Mouse (Mus musculus): ENCODE data around the gene Trp53i11.

Trp53i11 gene

GRCm38 (mm10) chr2:93193806-93194205 is 6.5 kb downstream of the Trp53i11 start:
- in situ Hi-C loops (cut with MboI, MseI): no loop called here

GRCm38 (mm10) chr2:93198846-93199245 is 11.5 kb downstream of the Trp53i11 start:
- in situ Hi-C loops (cut with MboI, MseI): no loop called here

- in situ Hi-C loops (cut with MboI, MseI): no loop called here
Observed at GRCm38 (mm10) chr2:93199531-93199974, 12.2 kb downstream of the Trp53i11 start.

GRCm38 (mm10) chr2:93200681-93201340 is 13.5 kb downstream of the Trp53i11 start:
- in situ Hi-C loops (cut with MboI, MseI): loop anchor here in 1 of 2 experiments (5.0 kb wide), 1 partner anchor 129 kb away; no protein-coding TSS in a partner anchor

GRCm38 (mm10) chr2:93201997-93202396 is 14.6 kb downstream of the Trp53i11 start:
- in situ Hi-C loops (cut with MboI, MseI): loop anchor here in 1 of 2 experiments (5.0 kb wide), 1 partner anchor 130 kb away; no protein-coding TSS in a partner anchor

- in situ Hi-C loops (cut with MboI, MseI): loop anchor here in 1 of 2 experiments (5.0 kb wide), 1 partner anchor 130 kb away; no protein-coding TSS in a partner anchor
Observed at GRCm38 (mm10) chr2:93202782-93203181, 15.4 kb downstream of the Trp53i11 start.

GRCm38 (mm10) chr2:93203682-93204081 is 16.3 kb downstream of the Trp53i11 start:
- in situ Hi-C loops (cut with MboI, MseI): loop anchor here in 1 of 2 experiments (5.0 kb wide), 1 partner anchor 131 kb away; no protein-coding TSS in a partner anchor

GRCm38 (mm10) chr2:93204571-93204970 is 17.2 kb downstream of the Trp53i11 start:
- in situ Hi-C loops (cut with MboI, MseI): loop anchor here in 1 of 2 experiments (5.0 kb wide), 1 partner anchor 132 kb away; no protein-coding TSS in a partner anchor

- in situ Hi-C loops (cut with MboI, MseI): loop anchor here in 1 of 2 experiments (5.0 kb wide), 1 partner anchor 261 kb away; no protein-coding TSS in a partner anchor
Observed at GRCm38 (mm10) chr2:93206126-93206525, 18.8 kb downstream of the Trp53i11 start.

GRCm38 (mm10) chr2:93212386-93212785 is 25.0 kb downstream of the Trp53i11 start:
- in situ Hi-C loops (cut with MboI, MseI): loop anchor here (5.0 to 10.0 kb wide), 3 partner anchors 120 to 265 kb away; partner anchors contain the start of gene Tspan18 (in 1 of the 2)

GRCm38 (mm10) chr2:93212865-93213264 is 25.5 kb downstream of the Trp53i11 start:
- in situ Hi-C loops (cut with MboI, MseI): loop anchor here (5.0 to 10.0 kb wide), 3 partner anchors 119 to 264 kb away; partner anchors contain the start of gene Tspan18 (in 1 of the 2)

GRCm38 (mm10) chr2:93214192-93214591 is 26.8 kb downstream of the Trp53i11 start:
- in situ Hi-C loops (cut with MboI, MseI): loop anchor here (5.0 to 10.0 kb wide), 3 partner anchors 118 to 263 kb away; partner anchors contain the start of gene Tspan18 (in 1 of the 2)

GRCm38 (mm10) chr2:93215790-93216189 is 28.4 kb downstream of the Trp53i11 start:
- in situ Hi-C loops (cut with MboI, MseI): loop anchor here in 1 of 2 experiments (10.0 kb wide), 1 partner anchor 199 kb away; no protein-coding TSS in a partner anchor

GRCm38 (mm10) chr2:93217015-93217414 is 29.7 kb downstream of the Trp53i11 start:
- in situ Hi-C loops (cut with MboI, MseI): loop anchor here in 1 of 2 experiments (10.0 kb wide), 1 partner anchor 198 kb away; no protein-coding TSS in a partner anchor

- in situ Hi-C loops (cut with MboI, MseI): loop anchor here in 1 of 2 experiments (10.0 kb wide), 1 partner anchor 196 kb away; no protein-coding TSS in a partner anchor
Observed at GRCm38 (mm10) chr2:93218353-93218990, 31.1 kb downstream of the Trp53i11 start.

- in situ Hi-C loops (cut with MboI, MseI): loop anchor here in 1 of 2 experiments (10.0 kb wide), 1 partner anchor 195 kb away; no protein-coding TSS in a partner anchor
Observed at GRCm38 (mm10) chr2:93219576-93219975, 32.2 kb downstream of the Trp53i11 start.

- in situ Hi-C loops (cut with MboI, MseI): no loop called here
Observed at GRCm38 (mm10) chr2:93220447-93220846, 33.1 kb downstream of the Trp53i11 start.

GRCm38 (mm10) chr2:93223463-93223862 is 36.1 kb downstream of the Trp53i11 start:
- in situ Hi-C loops (cut with MboI, MseI): no loop called here

- in situ Hi-C loops (cut with MboI, MseI): loop anchor here (5.0 kb wide), 2 partner anchors 105 to 255 kb away; partner anchors contain the start of gene Tspan18 (in 1 of the 2)
Observed at GRCm38 (mm10) chr2:93226606-93227595, 39.6 kb downstream of the Trp53i11 start.
